In genomic region chr13:58012067-58012925, GRCm38 (mm10) we compare ENCODE assay signal across 8 mouse cellular contexts.
DNase-seq lines count a peak whose midpoint lies in the region; ATAC-seq and TF ChIP-seq lines count a peak whose summit lies in the region.

No protein-coding gene starts in this region.

- in situ Hi-C loops in CH12.LX (cut with MboI; ENCODE audit: low pct_ligation_motif_present, low pct_unique_long_range_greater_than_20kb, low sequenced_read_pairs) = no loop called here

- no peak overlapping the region for H3K9ac ChIP-seq in CH12.LX (ENCODE audit: insufficient read depth, low read depth)
- H3K9ac ChIP-seq in heart, embryonic 12.5 days = no peak overlapping the region
- 0 out of 2 replicates have a peak overlapping the region, but pooled peaks have one; percentile 4 for H3K9ac ChIP-seq in limb, embryonic 13.5 days

- ATAC-seq in heart, embryonic 12.5 days (ENCODE audit: insufficient number of reproducible peaks, low FRiP score) = 0 out of 2 replicates have a peak, but pooled peaks have one; percentile 53
- peak; percentile 71 for ATAC-seq in limb, embryonic 13.5 days (ENCODE audit: low FRiP score, low read depth)

- H3K79me2 ChIP-seq in CH12.LX (replicated peaks; ENCODE audit: control insufficient read depth, extremely low read depth, insufficient read depth, poor library complexity, severe bottlenecking) = no peaks in the 10 kb centered on the region

- TF ChIP-seq CTCF in CH12.LX (conservative IDR thresholded peaks at IDR 0.05 in 1 of 2, IDR thresholded peaks at IDR 0.05 in 1 of 2; ENCODE audit: low read depth in 2 of 2, low read length in 2 of 2) = peak in 1 of 2 experiments; percentile 60; a peak in 3 of 4 replicates

- peak; percentile 17 for DNase-seq in CH12.LX (ENCODE audit: extremely low read depth)
- peak; percentile 72 for DNase-seq in adrenal gland, postnatal 14 days
- peak; percentile 55 for DNase-seq in embryonic facial prominence, embryonic 10.5 days (ENCODE audit: low spot score)
- peak; percentile 72 for DNase-seq in kidney, adult 9 months
- DNase-seq in neural tube, embryonic 10.5 days (ENCODE audit: extremely low spot score, low spot score) = peak; percentile 57
- peak; percentile 25 for DNase-seq in urinary bladder, postnatal 25 days (ENCODE audit: low spot score)

- dilution Hi-C loops in CH12.LX (cut with MboI; ENCODE audit: extremely low pct_ligation_motif_present, extremely low pct_unique_long_range_greater_than_20kb, low sequenced_read_pairs) = no loop called here

- no peak for TF ChIP-seq POLR2A in CH12.LX (IDR thresholded peaks at IDR 0.05; ENCODE audit: low read depth, low read length)

- WGBS in embryonic facial prominence, embryonic 10.5 days = 69% methylated on average over 14 of the region's 14 CpGs
- WGBS in heart, embryonic 12.5 days = 44% methylated on average over 14 of the region's 14 CpGs
- WGBS in limb, embryonic 13.5 days = 61% methylated on average over 14 of the region's 14 CpGs

- H3K4me2 ChIP-seq in CH12.LX (ENCODE audit: insufficient read depth, low read depth, poor library complexity, severe bottlenecking) = no peak overlapping the region
- no peak overlapping the region for H3K4me2 ChIP-seq in heart, embryonic 12.5 days
- H3K4me2 ChIP-seq in limb, embryonic 13.5 days (replicated peaks) = no peak overlapping the region

- H3K27ac ChIP-seq in CH12.LX (ENCODE audit: insufficient read depth, low read depth) = no peak overlapping the region
- H3K27ac ChIP-seq in embryonic facial prominence, embryonic 10.5 days (replicated peaks) = no peak overlapping the region
- no peak overlapping the region for H3K27ac ChIP-seq in heart, embryonic 12.5 days (ENCODE audit: poor library complexity, severe bottlenecking)
- no peak overlapping the region for H3K27ac ChIP-seq in limb, embryonic 13.5 days

- peaks cover 9% of the 10 kb centered on the region for H3K27me3 ChIP-seq in CH12.LX (replicated peaks)
- H3K27me3 ChIP-seq in embryonic facial prominence, embryonic 10.5 days (replicated peaks; ENCODE audit: low read depth, poor library complexity, severe bottlenecking) = no peaks in the 10 kb centered on the region
- no peaks in the 10 kb centered on the region for H3K27me3 ChIP-seq in heart, embryonic 12.5 days (replicated peaks)
- no peaks in the 10 kb centered on the region for H3K27me3 ChIP-seq in limb, embryonic 13.5 days

- peak; percentile 61 for TF ChIP-seq RAD21 in CH12.LX (IDR thresholded peaks at IDR 0.05; ENCODE audit: low read depth, low read length)

- H3K9me3 ChIP-seq in CH12.LX (replicated peaks; ENCODE audit: low read length) = peaks cover 71% of the 10 kb centered on the region
- H3K9me3 ChIP-seq in embryonic facial prominence, embryonic 10.5 days = no peaks in the 10 kb centered on the region
- H3K9me3 ChIP-seq in heart, embryonic 12.5 days (replicated peaks) = no peaks in the 10 kb centered on the region
- H3K9me3 ChIP-seq in limb, embryonic 13.5 days = no peaks in the 10 kb centered on the region

- H3K4me3 ChIP-seq in CH12.LX (replicated peaks in 1 of 3; ENCODE audit: low read depth in 2 of 3, low read length in 2 of 3, poor library complexity in 1 of 3) = no peak overlapping the region
- no peak overlapping the region for H3K4me3 ChIP-seq in embryonic facial prominence, embryonic 10.5 days
- no peak overlapping the region for H3K4me3 ChIP-seq in heart, embryonic 12.5 days
- H3K4me3 ChIP-seq in limb, embryonic 13.5 days = no peak overlapping the region

- no peaks in the 10 kb centered on the region for H3K4me1 ChIP-seq in CH12.LX (ENCODE audit: control insufficient read depth in 1 of 2, insufficient read depth in 2 of 2)
- peaks cover 5% of the 10 kb centered on the region; the same call in 1 of the 2 replicates for H3K4me1 ChIP-seq in embryonic facial prominence, embryonic 10.5 days
- H3K4me1 ChIP-seq in heart, embryonic 12.5 days (replicated peaks) = peaks cover 26% of the 10 kb centered on the region
- peaks cover 6% of the 10 kb centered on the region; the same call in 1 of the 2 replicates for H3K4me1 ChIP-seq in limb, embryonic 13.5 days

- no peaks in the 10 kb centered on the region for H3K36me3 ChIP-seq in CH12.LX (replicated peaks in 1 of 2; ENCODE audit: control insufficient read depth in 1 of 2, insufficient read depth in 1 of 2, low read length in 1 of 2)
- no peaks in the 10 kb centered on the region for H3K36me3 ChIP-seq in embryonic facial prominence, embryonic 10.5 days (replicated peaks)
- H3K36me3 ChIP-seq in heart, embryonic 12.5 days = 0 out of 2 replicates have a peak, but pooled peaks cover under 1% of the 10 kb centered on the region
- 0 out of 2 replicates have a peak, but pooled peaks cover 11% of the 10 kb centered on the region for H3K36me3 ChIP-seq in limb, embryonic 13.5 days

- no peak for TF ChIP-seq EP300 in CH12.LX (IDR thresholded peaks at IDR 0.05; ENCODE audit: low read length)

TF ChIP-seq in CH12.LX, 34 proteins besides CTCF, POLR2A, EP300 and RAD21:
- TF ChIP-seq MYC (IDR thresholded peaks at IDR 0.05; ENCODE audit: low read depth, low read length) (no peak), NELFE (IDR thresholded peaks at IDR 0.05; ENCODE audit: low read depth, low read length) (no peak), KAT2A (IDR thresholded peaks at IDR 0.05; ENCODE audit: insufficient replicate concordance, low read length) (no peak), ELF1 (IDR thresholded peaks at IDR 0.05; ENCODE audit: low read depth, low read length) (no peak), SMC3 (IDR thresholded peaks at IDR 0.05; ENCODE audit: low read depth, low read length) (peak; percentile 28), MAX (IDR thresholded peaks at IDR 0.05; ENCODE audit: low read length) (no peak)

Comparison
In these comparisons a context has a peak if more than half of its experiments do, and no peak if none do; other contexts are left out.
1. DNase-seq: peak in every context shown above with its lines; median percentile 72 in adrenal gland, postnatal 14 days; 72 in kidney, adult 9 months; 57 in neural tube, embryonic 10.5 days; 55 in embryonic facial prominence, embryonic 10.5 days; 25 in urinary bladder, postnatal 25 days; 17 in CH12.LX.